Mouse (Mus musculus): ENCODE measurements around the gene Krtap11-1.

- no peak for TF ChIP-seq CTCF (IDR thresholded peaks at IDR 0.05; ENCODE audit: control insufficient read depth, insufficient read depth, insufficient replicate concordance, low read depth, low read length)
- TF ChIP-seq POLR2A (IDR thresholded peaks at IDR 0.05; ENCODE audit: control insufficient read depth, low read depth, low read length) = no peak
Observed at GRCm38 (mm10) chr16:89587209-89587608, 16.2 kb upstream of the Krtap11-1 start.
